Mouse (Mus musculus) embryonic facial prominence, embryonic 12.5 days (tissue): ENCODE measurements around the gene Ankrd37. TPM values are rescaled to one million over a fixed set of nuclear protein-coding genes. Genes with fewer than 3 reads are reported as not detected.

ENCODE experiments used
- ATAC-seq: fragments of 200-750 bp; cut with Nextera tagmentation; 2 replicates; pipeline ENCODE4 v1.8.0; 2017; ENCODE audit not compliant: insufficient number of reproducible peaks, insufficient read depth, low FRiP score, low TSS enrichment
- H3K27ac ChIP-seq: fragments of 300-500 bp; sonication (generic); 2 replicates; pipeline ENCODE4 v1.5.1; 2016; ENCODE audit warnings: mild to moderate bottlenecking
- H3K27me3 ChIP-seq: fragments of 300-500 bp; sonication (generic); 2 replicates; pipeline ENCODE4 v1.6.1; 2016; ENCODE audit warnings: mild to moderate bottlenecking, moderate library complexity
- H3K36me3 ChIP-seq: fragments of 300-500 bp; sonication (generic); 2 replicates; pipeline ENCODE4 v1.6.1; 2016; ENCODE audit warnings: mild to moderate bottlenecking
- H3K4me1 ChIP-seq: fragments of 300-500 bp; sonication (generic); 2 replicates; pipeline ENCODE4 v1.6.1; 2016
- H3K4me2 ChIP-seq: fragments of 300-500 bp; sonication (generic); replicated peaks from 2 replicates; pipeline ENCODE4 v1.6.1; 2016; ENCODE audit warnings: mild to moderate bottlenecking, moderate library complexity
- H3K4me3 ChIP-seq: fragments of 300-500 bp; sonication (generic); 2 replicates; pipeline ENCODE4 v1.5.1; 2016; ENCODE audit warnings: mild to moderate bottlenecking
- H3K9ac ChIP-seq: fragments of 300-500 bp; sonication (generic); 2 replicates; pipeline ENCODE4 v1.6.1; 2016; ENCODE audit warnings: mild to moderate bottlenecking, moderate library complexity
- H3K9me3 ChIP-seq: fragments of 300-500 bp; sonication (generic); 2 replicates; pipeline ENCODE4 v1.6.1; 2016; ENCODE audit warnings: mild to moderate bottlenecking, moderate library complexity
- WGBS: fragments of 180-500 bp; shearing (Covaris S2); methylation state at CpG from one replicate; pipeline ENCODE4 v1.1.7; 2016; 5-methylcytosine and 5-hydroxymethylcytosine counted together
- polyA plus RNA-seq: library from polyadenylated mRNA; unstranded; fragments of >200 nt; fragmentation: Nextera tagmentation; extraction: Ambion mirVana; gene quantifications from 2 replicates; pipeline ENCODE4 v1.2.1, GENCODE M21; 2016

Ankrd37 gene
- polyA plus RNA-seq, 1 experiment from 2014 or later = 20.0 TPM

DNA sequence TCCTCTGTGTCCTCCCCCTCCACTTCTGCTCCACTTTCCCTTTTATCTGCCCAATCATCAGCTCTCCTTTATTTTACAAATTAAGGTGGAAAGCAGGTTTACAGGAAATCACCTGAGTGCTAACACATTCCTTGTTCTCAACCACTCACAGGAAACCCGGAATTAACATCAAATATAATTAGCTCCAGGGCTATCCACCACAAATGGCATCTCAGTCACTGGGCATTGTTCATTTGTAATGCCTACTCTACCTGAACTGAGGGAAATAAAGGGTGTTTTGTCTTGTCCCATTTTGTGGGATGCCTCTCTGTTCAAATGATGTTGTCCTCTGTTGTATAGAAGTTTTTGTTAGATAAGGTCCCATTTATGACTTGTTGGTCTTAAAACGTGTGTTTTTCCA is 54.9 kb downstream of the Ankrd37 start:
- H3K27me3 ChIP-seq = no peaks in the 10 kb centered on the region
- H3K4me3 ChIP-seq = no peak overlapping the region
- ATAC-seq = no peak
- H3K27ac ChIP-seq = no peak overlapping the region
- H3K36me3 ChIP-seq = no peaks in the 10 kb centered on the region
- H3K4me2 ChIP-seq = no peak overlapping the region
- H3K4me1 ChIP-seq = no peaks in the 10 kb centered on the region
- H3K9me3 ChIP-seq = no peaks in the 10 kb centered on the region
- 56% methylated on average over 2 of the region's 2 CpGs for WGBS
- no peak overlapping the region for H3K9ac ChIP-seq

Other genes with a start within 250 kb of the Ankrd37 start
- 18.0 and 21.6 TPM in 2 replicates for gene Pdlim3, start 120.2 kb downstream of the Ankrd37 start, polyA plus RNA-seq
- gene Ccdc110, start 71.1 kb downstream of the Ankrd37 start, polyA plus RNA-seq = 0.14 and 0.19 TPM in 2 replicates
- 4.5 and 5.4 TPM in 2 replicates for gene 1700029J07Rik, start 30.5 kb downstream of the Ankrd37 start, polyA plus RNA-seq
- 75.2 and 76.5 TPM in 2 replicates for gene Ufsp2, start 30.2 kb downstream of the Ankrd37 start, polyA plus RNA-seq
- gene Lrp2bp, start 6.4 kb downstream of the Ankrd37 start, polyA plus RNA-seq = 0.29 and 0.31 TPM in 2 replicates
- 27.0 and 33.1 TPM in 2 replicates for gene Cfap97, start 146.1 kb upstream of the Ankrd37 start, polyA plus RNA-seq
- 5.5 and 6.6 TPM in 2 replicates for gene Snx25, start 146.5 kb upstream of the Ankrd37 start, polyA plus RNA-seq
- 525 and 530 TPM in 2 replicates for gene Slc25a4, start 205.6 kb upstream of the Ankrd37 start, polyA plus RNA-seq